Mouse (Mus musculus) embryonic facial prominence, embryonic 12.5 days (tissue): ENCODE data around the gene Irak4. TPM values are rescaled to one million over a fixed set of nuclear protein-coding genes. Genes with fewer than 3 reads are reported as not detected.
A peak's percentile ranks its signal among the peaks of the same experiment; 100 is the strongest.

Experiments used
- ATAC-seq: fragments of 200-750 bp; cut with Nextera tagmentation; 2 replicates; pipeline ENCODE4 v1.8.0; 2017; ENCODE audit not compliant: insufficient number of reproducible peaks, insufficient read depth, low FRiP score, low TSS enrichment
- H3K27ac ChIP-seq: fragments of 300-500 bp; sonication (generic); 2 replicates; pipeline ENCODE4 v1.5.1; 2016; ENCODE audit warnings: mild to moderate bottlenecking
- H3K27me3 ChIP-seq: fragments of 300-500 bp; sonication (generic); 2 replicates; pipeline ENCODE4 v1.6.1; 2016; ENCODE audit warnings: mild to moderate bottlenecking, moderate library complexity
- H3K36me3 ChIP-seq: fragments of 300-500 bp; sonication (generic); 2 replicates; pipeline ENCODE4 v1.6.1; 2016; ENCODE audit warnings: mild to moderate bottlenecking
- H3K4me1 ChIP-seq: fragments of 300-500 bp; sonication (generic); 2 replicates; pipeline ENCODE4 v1.6.1; 2016
- H3K4me2 ChIP-seq: fragments of 300-500 bp; sonication (generic); replicated peaks from 2 replicates; pipeline ENCODE4 v1.6.1; 2016; ENCODE audit warnings: mild to moderate bottlenecking, moderate library complexity
- H3K4me3 ChIP-seq: fragments of 300-500 bp; sonication (generic); 2 replicates; pipeline ENCODE4 v1.5.1; 2016; ENCODE audit warnings: mild to moderate bottlenecking
- H3K9ac ChIP-seq: fragments of 300-500 bp; sonication (generic); 2 replicates; pipeline ENCODE4 v1.6.1; 2016; ENCODE audit warnings: mild to moderate bottlenecking, moderate library complexity
- H3K9me3 ChIP-seq: fragments of 300-500 bp; sonication (generic); 2 replicates; pipeline ENCODE4 v1.6.1; 2016; ENCODE audit warnings: mild to moderate bottlenecking, moderate library complexity
- WGBS: fragments of 180-500 bp; shearing (Covaris S2); methylation state at CpG from one replicate; pipeline ENCODE4 v1.1.7; 2016; 5-methylcytosine and 5-hydroxymethylcytosine counted together
- polyA plus RNA-seq: library from polyadenylated mRNA; unstranded; fragments of >200 nt; fragmentation: Nextera tagmentation; extraction: Ambion mirVana; gene quantifications from 2 replicates; pipeline ENCODE4 v1.2.1, GENCODE M21; 2016

The Irak4 gene
- polyA plus RNA-seq, 1 experiment from 2014 or later: 4.5 TPM

DNA sequence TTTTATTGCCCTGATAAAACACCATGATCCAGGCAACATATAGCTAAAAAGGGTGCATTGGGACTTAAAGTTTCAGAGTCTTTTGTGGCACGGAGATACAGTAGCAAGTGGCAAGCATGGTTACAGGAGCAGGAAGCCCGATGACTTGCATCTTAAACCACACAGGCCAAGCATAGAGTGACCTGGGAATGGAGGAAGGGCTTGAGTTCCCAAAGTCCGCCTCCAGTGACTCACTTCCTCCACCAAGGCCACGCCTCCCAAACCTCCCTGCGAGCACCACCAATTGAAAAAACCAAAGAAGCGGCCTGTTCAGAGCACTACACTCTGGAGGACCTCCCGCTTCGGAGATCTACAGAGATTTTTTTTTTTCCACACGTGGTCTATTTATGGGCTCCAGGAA is 22.4 kb downstream of the Irak4 start:
- Histone ChIP-seq H3K4me3 (no peak overlapping the region), H3K36me3 (no peaks in the 10 kb centered on the region), H3K4me2 (no peak overlapping the region), H3K9me3 (no peaks in the 10 kb centered on the region), H3K27ac (no peak overlapping the region), H3K27me3 (no peaks in the 10 kb centered on the region), H3K9ac (no peak overlapping the region), H3K4me1 (no peaks in the 10 kb centered on the region)
- WGBS: 86% methylated on average over 9 of the region's 9 CpGs
- ATAC-seq: no peak

DNA sequence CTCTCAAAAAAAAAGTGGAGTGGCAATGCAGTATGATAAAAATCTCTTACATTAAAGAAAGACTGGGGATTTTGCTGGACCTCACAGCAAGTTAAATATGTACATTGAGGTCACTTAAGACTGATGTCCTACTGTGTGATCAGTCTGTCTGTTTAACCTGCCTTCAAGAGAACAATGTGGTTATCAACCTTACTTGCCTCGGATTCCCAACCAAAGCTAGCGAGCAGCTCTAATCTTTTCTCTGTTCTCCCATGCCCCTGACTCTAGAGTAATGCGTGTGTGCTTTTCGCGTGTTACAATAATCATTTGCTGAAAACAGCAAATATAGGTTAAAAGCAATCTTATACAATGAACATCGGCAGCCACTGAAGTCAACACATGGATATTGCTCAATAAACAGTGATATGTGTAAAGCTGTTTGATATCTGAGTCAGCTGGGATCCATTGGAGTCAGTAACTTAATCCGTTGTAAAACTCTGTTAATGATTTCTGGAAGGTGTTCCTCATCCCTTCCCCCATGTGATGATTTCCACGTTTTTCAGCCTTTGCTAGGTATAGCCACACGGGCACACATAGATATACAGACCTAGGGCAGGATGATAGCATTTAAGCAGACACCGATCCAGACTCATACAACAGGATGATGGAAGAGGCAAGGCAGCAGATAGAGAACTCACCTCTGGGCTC is 25.2 kb downstream of the Irak4 start:
- Histone ChIP-seq H3K4me3 (no peak overlapping the region), H3K9ac (no peak overlapping the region), H3K27me3 (no peaks in the 10 kb centered on the region), H3K27ac (no peak overlapping the region), H3K4me2 (no peak overlapping the region), H3K36me3 (no peaks in the 10 kb centered on the region), H3K4me1 (no peaks in the 10 kb centered on the region), H3K9me3 (no peaks in the 10 kb centered on the region)
- no peak for ATAC-seq
- 87% methylated on average over 10 of the region's 10 CpGs for WGBS

DNA sequence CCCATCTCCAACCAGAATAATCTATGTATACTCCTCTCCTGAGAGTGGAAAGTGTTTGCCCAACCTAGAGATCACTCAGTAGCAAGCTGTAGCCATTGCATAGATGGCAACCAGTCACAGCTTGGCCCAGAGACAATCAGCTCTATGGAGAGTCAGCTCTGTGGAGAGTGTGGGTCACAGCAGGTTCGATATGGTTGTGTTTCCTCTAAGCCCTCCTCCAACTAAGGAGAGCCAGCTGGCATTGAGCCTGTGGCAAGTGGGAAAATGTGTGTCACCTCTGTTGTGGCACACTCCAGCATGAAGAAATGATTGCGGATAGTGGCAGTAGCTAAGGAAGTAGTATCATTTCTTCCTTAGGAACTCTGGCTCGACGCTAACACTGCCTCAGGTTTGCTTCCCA is 28.1 kb downstream of the Irak4 start:
- no peak overlapping the region for H3K4me2 ChIP-seq
- no peaks in the 10 kb centered on the region for H3K4me1 ChIP-seq
- H3K9ac ChIP-seq: no peak overlapping the region
- H3K27ac ChIP-seq: no peak overlapping the region
- no peaks in the 10 kb centered on the region for H3K27me3 ChIP-seq
- no peak for ATAC-seq
- WGBS: 87% methylated on average over 4 of the region's 4 CpGs
- no peaks in the 10 kb centered on the region for H3K9me3 ChIP-seq
- H3K36me3 ChIP-seq: no peaks in the 10 kb centered on the region
- H3K4me3 ChIP-seq: no peak overlapping the region

DNA sequence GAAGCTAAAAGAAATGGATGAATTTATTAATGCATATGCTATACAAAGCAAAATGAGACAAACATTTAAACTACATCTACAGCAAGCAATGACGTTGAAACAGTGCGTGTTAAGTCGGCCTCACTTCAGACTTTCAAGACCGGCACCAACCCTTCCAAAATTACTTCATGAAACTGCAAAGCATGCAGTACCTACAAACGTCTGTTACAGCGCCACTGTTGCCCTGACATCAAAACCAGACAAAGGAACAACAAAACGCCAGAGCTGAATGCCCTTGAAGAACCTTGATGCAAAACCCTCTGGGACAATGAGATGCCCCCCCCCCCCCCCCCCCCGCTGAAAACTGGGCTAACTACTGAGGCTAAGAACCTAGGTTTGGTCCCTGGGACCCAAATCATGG is 29.3 kb downstream of the Irak4 start:
- Histone ChIP-seq H3K9me3 (no peaks in the 10 kb centered on the region), H3K27me3 (no peaks in the 10 kb centered on the region), H3K36me3 (no peaks in the 10 kb centered on the region), H3K4me2 (no peak overlapping the region), H3K4me1 (no peaks in the 10 kb centered on the region), H3K9ac (no peak overlapping the region), H3K27ac (no peak overlapping the region), H3K4me3 (no peak overlapping the region)
- no peak for ATAC-seq
- 70% methylated on average over 8 of the region's 8 CpGs for WGBS

DNA sequence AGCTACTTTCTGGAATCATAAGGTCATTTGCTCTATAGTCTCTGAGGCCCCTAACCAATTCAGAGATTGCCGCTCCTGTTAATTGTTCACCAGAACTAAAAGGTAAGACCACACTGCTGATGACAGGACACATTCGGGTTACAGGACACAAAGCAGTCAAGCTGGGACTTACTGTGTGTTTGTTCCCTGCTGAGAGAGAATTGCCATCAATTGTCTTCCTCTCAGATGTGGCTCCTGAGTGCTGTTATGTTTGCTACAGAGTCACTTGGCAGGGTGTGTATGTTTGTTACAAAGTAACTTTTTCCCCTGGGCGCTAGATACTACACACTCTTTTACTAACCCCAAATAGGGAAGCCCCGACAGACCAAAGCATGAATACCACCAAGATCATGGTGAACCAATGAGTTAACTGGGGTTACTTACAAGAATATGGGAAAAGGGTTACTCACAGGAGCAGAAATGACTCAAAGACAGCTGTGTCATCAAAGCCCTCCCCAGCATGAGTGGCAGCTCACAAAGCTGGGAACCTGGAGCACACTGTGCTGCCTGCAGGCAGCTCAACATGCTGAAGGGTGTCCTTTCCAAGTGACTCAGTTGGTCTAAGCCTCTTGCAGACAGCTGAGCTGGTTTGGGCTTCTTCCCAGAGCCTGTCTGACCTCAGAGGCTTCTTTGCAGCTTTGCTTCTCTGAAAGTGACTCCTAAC is 31.3 kb downstream of the Irak4 start:
- WGBS: 69% methylated on average over 4 of the region's 4 CpGs
- Histone ChIP-seq H3K27me3 (no peaks in the 10 kb centered on the region), H3K4me3 (no peak overlapping the region), H3K27ac (no peak overlapping the region), H3K36me3 (peaks cover 10% of the 10 kb centered on the region), H3K9ac (no peak overlapping the region), H3K4me1 (no peaks in the 10 kb centered on the region), H3K4me2 (no peak overlapping the region), H3K9me3 (no peaks in the 10 kb centered on the region)
- ATAC-seq: no peak

DNA sequence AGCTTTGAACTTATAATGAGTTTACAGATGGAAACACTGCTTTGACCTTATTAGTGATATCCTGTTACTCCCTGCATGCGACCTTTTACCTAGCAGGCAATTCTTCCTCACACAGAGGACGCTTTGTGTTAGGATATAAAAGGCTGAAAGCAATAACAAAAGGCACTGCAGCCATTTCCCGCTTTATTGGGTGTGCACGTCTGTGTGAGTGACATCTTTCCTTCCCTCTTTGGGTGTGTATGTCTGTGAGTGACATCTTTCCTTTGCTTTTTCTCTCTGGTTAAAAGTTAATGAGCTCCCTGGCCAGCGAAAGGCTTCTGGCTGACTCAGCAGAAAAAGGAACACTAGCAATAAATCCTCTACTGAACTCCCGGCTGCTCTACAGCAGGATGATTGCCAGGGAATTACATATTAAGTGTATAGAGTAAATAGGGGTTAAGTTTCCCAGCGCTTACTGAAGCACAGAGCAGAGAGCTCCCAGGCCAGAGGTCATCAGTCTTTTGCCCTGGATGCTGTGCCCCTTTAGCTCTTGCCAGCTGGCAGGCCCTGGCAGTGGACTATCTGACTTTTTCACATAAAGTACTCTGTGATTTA is 38.7 kb downstream of the Irak4 start:
- no peak for ATAC-seq
- H3K36me3 ChIP-seq: peaks cover 67% of the 10 kb centered on the region
- WGBS: 63% methylated on average over 7 of the region's 7 CpGs

DNA sequence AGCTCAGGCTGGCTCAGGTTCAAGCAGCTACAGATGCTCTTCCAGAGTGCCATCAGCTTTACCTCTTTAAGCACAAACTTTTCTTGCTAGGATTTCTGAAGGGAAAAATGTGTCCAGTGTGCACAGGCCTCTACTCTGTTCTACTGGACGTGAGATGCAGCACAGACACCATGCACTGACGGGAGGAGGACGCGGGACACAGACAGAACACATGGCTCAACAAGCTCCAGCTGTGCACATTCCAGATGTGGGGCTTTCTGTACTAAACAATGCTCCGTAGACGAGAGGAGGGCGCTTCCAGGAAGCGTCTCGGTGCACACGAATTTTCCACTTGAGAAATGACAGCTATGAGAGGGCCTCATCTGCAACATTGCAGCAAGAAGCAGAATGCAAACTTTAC is 39.7 kb downstream of the Irak4 start:
- H3K9me3 ChIP-seq: no peaks in the 10 kb centered on the region
- H3K27me3 ChIP-seq: no peaks in the 10 kb centered on the region
- no peak overlapping the region for H3K27ac ChIP-seq
- ATAC-seq: no peak
- H3K4me1 ChIP-seq: peaks cover 4% of the 10 kb centered on the region
- no peak overlapping the region for H3K4me2 ChIP-seq
- no peak overlapping the region for H3K9ac ChIP-seq
- peaks cover 64% of the 10 kb centered on the region for H3K36me3 ChIP-seq
- H3K4me3 ChIP-seq: no peak overlapping the region
- WGBS: 82% methylated on average over 10 of the region's 10 CpGs

More for the DNA sequence above, 38.7 kb downstream of the Irak4 start:
- H3K4me3 ChIP-seq: no peak overlapping the region
- H3K4me1 ChIP-seq: no peaks in the 10 kb centered on the region
- H3K27me3 ChIP-seq: no peaks in the 10 kb centered on the region
- H3K4me2 ChIP-seq: no peak overlapping the region
- H3K27ac ChIP-seq: no peak overlapping the region
- no peak overlapping the region for H3K9ac ChIP-seq
- H3K9me3 ChIP-seq: no peaks in the 10 kb centered on the region

DNA sequence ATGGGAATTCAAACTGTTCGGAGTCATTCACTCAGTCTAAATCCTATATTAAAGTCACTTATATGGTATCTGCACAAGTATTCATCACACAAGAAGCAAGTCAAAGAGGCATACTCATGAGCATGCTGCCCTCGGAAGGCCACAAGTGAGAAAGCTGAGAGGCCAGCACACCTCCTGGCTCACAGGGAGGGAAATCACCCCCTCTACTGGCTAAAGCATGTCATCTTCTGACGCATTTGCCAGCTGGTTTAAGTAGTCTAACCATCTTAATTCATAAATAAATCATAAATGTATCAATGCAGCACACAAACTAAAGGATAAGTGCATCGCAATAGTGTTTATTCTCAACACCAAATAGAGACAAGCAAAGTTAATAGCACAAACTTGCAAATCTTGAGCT is 41.3 kb downstream of the Irak4 start:
- Histone ChIP-seq H3K36me3 (peaks cover 57% of the 10 kb centered on the region), H3K27ac (no peak overlapping the region), H3K4me1 (peaks cover 9% of the 10 kb centered on the region), H3K4me3 (no peak overlapping the region), H3K9me3 (no peaks in the 10 kb centered on the region), H3K9ac (no peak overlapping the region), H3K4me2 (no peak overlapping the region), H3K27me3 (no peaks in the 10 kb centered on the region)
- ATAC-seq: no peak
- 88% methylated on average over 4 of the region's 4 CpGs for WGBS

DNA sequence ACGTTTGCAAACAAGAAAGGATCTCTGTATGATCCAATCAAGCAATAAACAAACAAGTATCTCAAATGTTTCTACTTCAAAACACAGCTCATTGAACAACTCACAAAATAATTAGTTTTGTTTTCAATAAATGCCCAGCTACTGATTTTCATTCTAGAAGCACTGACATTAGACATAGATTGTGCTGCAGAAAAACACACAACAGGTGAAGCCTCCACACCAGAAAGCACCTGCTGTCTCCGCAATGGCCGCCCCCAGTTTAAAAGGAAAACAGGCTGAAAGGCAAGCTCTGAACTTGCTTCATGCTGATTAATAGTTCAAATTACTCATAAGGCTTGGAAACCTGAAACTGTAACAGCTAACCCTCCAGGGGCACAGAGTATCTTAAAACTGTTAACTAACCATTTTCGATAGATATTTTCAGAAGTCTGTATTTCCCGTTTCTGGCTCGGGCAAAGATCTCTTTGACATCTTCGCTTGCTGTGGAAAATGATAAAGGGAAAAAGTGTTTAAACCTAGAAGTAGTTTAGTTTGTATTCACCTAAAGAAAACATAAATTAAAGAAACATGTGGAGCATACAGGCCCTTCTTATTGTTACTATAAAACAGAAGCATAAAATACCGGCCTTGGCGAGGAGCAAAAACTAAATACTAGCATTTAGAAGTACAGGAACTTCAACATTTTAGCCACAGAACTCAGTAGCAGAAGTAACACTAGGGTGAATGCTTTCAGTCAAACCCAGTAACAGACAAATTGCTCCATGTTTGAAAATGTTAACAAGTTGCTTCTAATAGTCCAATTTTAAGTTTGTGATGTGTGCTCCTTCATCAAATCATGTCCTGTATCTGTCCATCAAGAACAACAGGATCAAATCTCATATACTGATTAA is 44.6 kb downstream of the Irak4 start:
- peak overlapping the region; percentile 71 for H3K4me2 ChIP-seq
- no peak overlapping the region for H3K27ac ChIP-seq
- 81% methylated on average over 9 of the region's 9 CpGs for WGBS
- H3K9me3 ChIP-seq: no peaks in the 10 kb centered on the region
- peaks cover 26% of the 10 kb centered on the region for H3K36me3 ChIP-seq
- peaks cover 9% of the 10 kb centered on the region for H3K4me1 ChIP-seq
- H3K27me3 ChIP-seq: no peaks in the 10 kb centered on the region
- no peak overlapping the region for H3K4me3 ChIP-seq
- no peak for ATAC-seq
- no peak overlapping the region for H3K9ac ChIP-seq

DNA sequence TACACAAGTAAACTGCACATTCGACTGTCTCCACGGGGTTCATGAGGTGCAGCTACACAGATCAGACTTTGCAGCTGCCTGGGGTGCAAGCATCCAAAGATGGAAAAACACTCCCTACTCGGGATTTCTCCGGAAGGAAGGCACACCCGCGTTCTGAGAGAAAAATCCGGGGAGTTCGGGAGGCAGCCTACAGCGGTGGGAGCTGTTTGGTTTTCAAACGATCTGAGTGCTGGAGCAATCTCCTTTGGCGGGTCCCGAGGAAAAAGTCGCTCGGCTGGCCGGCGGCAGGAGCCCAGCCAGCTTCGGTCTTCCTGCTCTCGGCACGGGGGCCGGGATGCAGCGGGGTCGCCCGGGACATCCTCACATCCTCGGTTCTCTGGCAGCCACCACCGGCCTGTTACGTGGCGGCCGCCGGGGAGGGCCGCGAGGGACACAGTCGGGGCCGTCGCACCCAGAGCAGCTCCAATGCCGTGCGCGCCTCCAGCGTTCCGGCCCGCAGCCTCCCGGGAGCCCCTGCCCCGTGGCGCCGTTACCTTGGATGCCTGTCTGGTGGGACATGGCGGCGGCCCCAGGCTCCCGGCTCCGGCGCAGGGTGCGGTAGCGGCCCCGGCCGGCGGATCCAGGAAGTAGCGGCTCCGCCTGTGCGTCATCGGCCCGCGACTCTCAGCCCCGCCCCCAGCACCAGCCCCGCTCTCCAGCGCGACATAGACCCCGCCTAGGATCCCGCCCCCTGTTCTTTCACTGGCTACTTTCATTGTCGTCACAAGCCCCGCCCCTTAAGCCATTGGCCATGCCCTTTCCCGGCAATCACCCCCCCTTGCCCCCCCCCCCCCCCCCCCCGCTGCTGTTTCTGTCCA is 46.0 kb downstream of the Irak4 start, which contains the start of gene Twf1:
Gene Twf1 (minus strand): TSS at position 671 of the 857 bp plus-strand sequence.
- under 1% methylated on average over 68 of the region's 70 CpGs for WGBS
- Histone ChIP-seq H3K4me2 (peak within 1 kb of the TSS; percentile 71), H3K27ac (peak within 1 kb of the TSS; percentile 75), H3K9me3 (no peaks in the 10 kb centered on the region), H3K4me1 (peaks cover 9% of the 10 kb centered on the region), H3K4me3 (peak within 1 kb of the TSS; percentile 96), H3K27me3 (no peaks in the 10 kb centered on the region), H3K9ac (peak within 1 kb of the TSS; percentile 85), H3K36me3 (peaks cover 12% of the 10 kb centered on the region)
- peak; percentile 99 for ATAC-seq

DNA sequence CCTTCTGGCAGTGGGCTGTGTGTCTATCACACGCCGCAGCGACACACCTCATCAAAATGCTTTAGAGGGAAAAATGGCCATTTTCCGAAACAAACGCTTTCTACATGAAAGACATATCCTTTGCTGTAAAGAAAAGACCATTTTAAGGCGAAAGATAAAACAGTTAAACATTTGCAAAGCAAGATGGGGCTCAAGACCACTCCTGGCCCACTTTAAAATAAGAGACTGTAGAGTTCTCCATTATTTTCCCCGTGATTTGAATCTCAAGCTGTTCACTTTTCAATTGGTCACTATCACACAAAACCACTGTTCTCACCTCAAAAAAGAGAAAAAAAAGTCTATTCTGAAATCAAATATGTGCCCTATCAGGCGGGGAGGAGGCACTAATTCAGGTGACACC is 46.6 kb downstream of the Irak4 start:
- WGBS: 11% methylated on average over 8 of the region's 8 CpGs
- peaks cover 9% of the 10 kb centered on the region for H3K4me1 ChIP-seq
- H3K27ac ChIP-seq: no peak overlapping the region
- H3K27me3 ChIP-seq: no peaks in the 10 kb centered on the region
- no peak for ATAC-seq
- H3K9me3 ChIP-seq: no peaks in the 10 kb centered on the region
- H3K4me3 ChIP-seq: peak overlapping the region; percentile 96
- peak overlapping the region; percentile 71 for H3K4me2 ChIP-seq
- peaks cover 6% of the 10 kb centered on the region; the same call in 1 of the 2 replicates for H3K36me3 ChIP-seq
- H3K9ac ChIP-seq: peak overlapping the region; percentile 85
